Mouse (Mus musculus): ENCODE measurements at regions not wholly inside any gene's neighbourhood (a gene's known extent, or its start where the extent isn't known, plus 50 kb on each side); places are given as distances from the start of the nearest gene placed in this dataset.

DNA sequence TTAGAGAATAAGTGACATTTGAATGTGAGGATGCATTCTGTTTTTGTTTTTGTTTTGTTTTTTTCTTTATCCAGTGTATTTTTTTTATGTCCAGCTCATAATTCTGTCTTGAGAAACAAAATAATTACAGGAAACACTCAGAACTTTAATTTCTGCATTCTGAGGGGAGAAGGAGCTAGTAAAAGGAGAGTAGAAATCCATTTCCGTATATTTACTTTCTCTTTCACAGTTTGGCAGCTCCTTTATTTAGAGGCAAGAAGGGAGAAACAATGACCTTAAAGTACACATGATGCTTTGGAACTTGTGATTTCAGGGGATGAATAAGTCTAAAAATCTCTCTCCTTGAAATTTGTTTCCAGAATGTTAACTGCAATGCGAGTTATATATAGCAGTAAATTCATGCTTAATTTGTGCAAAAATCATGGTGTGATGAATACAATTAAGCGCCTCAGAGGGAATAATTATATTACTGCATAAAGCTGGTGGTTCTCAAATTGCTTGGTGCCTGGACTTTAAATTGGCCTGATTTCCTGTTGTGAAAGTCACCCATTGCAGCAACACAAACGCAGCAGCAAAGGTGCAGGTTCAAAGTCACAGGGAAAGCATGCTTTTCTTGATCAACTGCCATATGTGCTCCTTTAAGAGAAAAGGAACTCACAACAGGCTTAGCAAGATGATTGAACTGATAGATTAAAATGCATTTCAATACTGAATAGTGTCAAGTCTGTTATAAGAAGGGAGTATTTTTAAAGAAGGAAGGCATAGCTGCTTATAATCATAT is 733.9 kb downstream of the Dach1 start:
- Histone ChIP-seq H3K27me3 (ENCODE audit: control insufficient read depth, insufficient read depth, low read length, poor library complexity, severe bottlenecking) (no peaks in the 10 kb centered on the region), H3K9ac (ENCODE audit: low read depth, poor library complexity, severe bottlenecking) (no peak overlapping the region), H3K9me3 (replicated peaks; ENCODE audit: control insufficient read depth, insufficient read depth, low read length, poor library complexity, severe bottlenecking) (no peaks in the 10 kb centered on the region), H3K27ac (ENCODE audit: insufficient read depth, low read length) (no peak overlapping the region), H3K4me1 (ENCODE audit: control insufficient read depth, insufficient read depth, low read length) (no peaks in the 10 kb centered on the region), H3K36me3 (ENCODE audit: control insufficient read depth, insufficient read depth, low read length, poor library complexity, severe bottlenecking) (no peaks in the 10 kb centered on the region), H3K4me3 (ENCODE audit: low read depth, low read length) (no peak overlapping the region)
- TF ChIP-seq EP300 (IDR thresholded peaks at IDR 0.05; ENCODE audit: insufficient read depth, low read depth, low read length) (no peak), POLR2A (IDR thresholded peaks at IDR 0.05; ENCODE audit: insufficient read depth, low read length) (no peak), CTCF (IDR thresholded peaks at IDR 0.05; ENCODE audit: low read depth, low read length) (no peak)

DNA sequence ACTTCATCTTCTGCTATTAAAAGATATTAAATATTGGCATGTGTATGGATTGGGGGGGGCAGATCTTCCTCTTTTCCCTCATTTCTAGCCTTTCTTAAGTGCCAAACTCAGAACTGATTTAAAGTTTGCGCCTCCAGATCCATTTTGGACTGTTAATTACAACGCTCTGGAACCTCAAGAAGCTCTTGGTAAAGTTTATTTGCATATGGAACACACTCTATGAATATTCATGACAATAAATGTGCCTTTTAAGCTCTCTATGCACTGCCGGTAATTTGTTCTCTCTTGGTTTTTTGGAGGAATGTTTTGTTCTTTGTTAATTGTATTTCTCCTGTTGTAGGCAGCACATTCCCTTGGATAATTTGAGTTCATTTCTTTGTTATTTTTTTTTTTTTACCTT is 738.3 kb downstream of the Dach1 start:
- Histone ChIP-seq H3K27me3 (ENCODE audit: control insufficient read depth, insufficient read depth, low read length, poor library complexity, severe bottlenecking) (no peaks in the 10 kb centered on the region), H3K4me3 (ENCODE audit: low read depth, low read length) (no peak overlapping the region), H3K4me1 (ENCODE audit: control insufficient read depth, insufficient read depth, low read length) (no peaks in the 10 kb centered on the region), H3K36me3 (ENCODE audit: control insufficient read depth, insufficient read depth, low read length, poor library complexity, severe bottlenecking) (no peaks in the 10 kb centered on the region), H3K9me3 (replicated peaks; ENCODE audit: control insufficient read depth, insufficient read depth, low read length, poor library complexity, severe bottlenecking) (no peaks in the 10 kb centered on the region), H3K27ac (ENCODE audit: insufficient read depth, low read length) (no peak overlapping the region), H3K9ac (ENCODE audit: low read depth, poor library complexity, severe bottlenecking) (no peak overlapping the region)
- TF ChIP-seq CTCF (IDR thresholded peaks at IDR 0.05; ENCODE audit: low read depth, low read length): no peak
- TF ChIP-seq POLR2A (IDR thresholded peaks at IDR 0.05; ENCODE audit: insufficient read depth, low read length): no peak
- no peak for TF ChIP-seq EP300 (IDR thresholded peaks at IDR 0.05; ENCODE audit: insufficient read depth, low read depth, low read length)

DNA sequence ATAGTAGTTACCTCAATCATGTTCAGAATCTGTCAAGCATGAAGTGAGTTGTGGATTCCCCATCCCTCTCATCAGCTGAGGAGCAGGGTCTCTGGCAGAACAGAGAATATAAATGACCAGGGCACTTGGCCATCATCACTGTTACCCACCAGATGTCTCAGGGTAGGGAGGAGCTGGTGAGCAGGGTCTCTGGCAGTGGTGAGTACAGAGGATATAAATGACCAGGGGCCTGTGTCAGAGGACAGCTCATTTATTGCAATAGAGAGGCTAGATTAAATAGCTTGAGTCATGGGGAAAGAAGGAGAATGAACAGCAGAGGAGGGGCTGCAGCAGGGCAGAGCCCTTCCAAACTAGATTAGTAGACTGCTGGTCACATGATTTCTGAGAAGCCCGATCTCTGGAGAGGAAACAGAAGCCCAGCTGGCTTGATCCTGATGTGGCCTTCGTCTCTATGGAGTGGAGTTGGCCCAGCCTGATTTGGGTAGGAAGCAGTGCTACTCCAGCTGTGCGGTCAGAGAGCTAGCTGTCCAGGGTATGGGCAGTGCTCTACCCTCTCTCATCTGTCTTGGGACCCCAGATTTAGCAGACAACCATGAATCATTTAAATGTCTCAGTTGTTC is 766.3 kb downstream of the Dach1 start:
- Histone ChIP-seq H3K9me3 (replicated peaks; ENCODE audit: control insufficient read depth, insufficient read depth, low read length, poor library complexity, severe bottlenecking) (no peaks in the 10 kb centered on the region), H3K27ac (ENCODE audit: insufficient read depth, low read length) (no peak overlapping the region), H3K36me3 (ENCODE audit: control insufficient read depth, insufficient read depth, low read length, poor library complexity, severe bottlenecking) (no peaks in the 10 kb centered on the region), H3K9ac (ENCODE audit: low read depth, poor library complexity, severe bottlenecking) (no peak overlapping the region), H3K27me3 (ENCODE audit: control insufficient read depth, insufficient read depth, low read length, poor library complexity, severe bottlenecking) (no peaks in the 10 kb centered on the region), H3K4me3 (ENCODE audit: low read depth, low read length) (no peak overlapping the region), H3K4me1 (ENCODE audit: control insufficient read depth, insufficient read depth, low read length) (no peaks in the 10 kb centered on the region)
- TF ChIP-seq EP300 (IDR thresholded peaks at IDR 0.05; ENCODE audit: insufficient read depth, low read depth, low read length) (no peak), CTCF (IDR thresholded peaks at IDR 0.05; ENCODE audit: low read depth, low read length) (no peak), POLR2A (IDR thresholded peaks at IDR 0.05; ENCODE audit: insufficient read depth, low read length) (no peak)

DNA sequence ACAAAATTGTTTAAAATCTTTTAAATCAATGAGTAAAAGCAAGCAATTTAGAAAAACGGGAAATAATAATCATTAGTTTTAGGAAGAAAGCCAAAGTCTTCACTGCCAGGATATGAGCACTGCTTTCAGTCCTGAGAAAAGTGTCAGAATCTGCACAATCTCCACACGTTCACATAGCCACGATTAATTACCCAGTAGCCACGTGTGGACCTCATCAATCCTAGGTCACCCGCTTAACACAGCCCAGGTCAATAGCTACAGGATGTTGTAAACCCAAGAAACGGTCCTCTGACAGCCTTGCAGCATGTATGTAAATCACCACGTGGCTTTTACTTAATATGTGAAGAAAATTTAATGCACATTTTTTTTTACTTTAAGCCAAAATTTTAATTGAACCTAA is 773.2 kb downstream of the Dach1 start:
- no peak overlapping the region for H3K4me3 ChIP-seq (ENCODE audit: low read depth, low read length)
- no peaks in the 10 kb centered on the region for H3K27me3 ChIP-seq (ENCODE audit: control insufficient read depth, insufficient read depth, low read length, poor library complexity, severe bottlenecking)
- H3K9ac ChIP-seq (ENCODE audit: low read depth, poor library complexity, severe bottlenecking): no peak overlapping the region
- no peaks in the 10 kb centered on the region for H3K36me3 ChIP-seq (ENCODE audit: control insufficient read depth, insufficient read depth, low read length, poor library complexity, severe bottlenecking)
- no peak overlapping the region for H3K27ac ChIP-seq (ENCODE audit: insufficient read depth, low read length)
- no peaks in the 10 kb centered on the region for H3K9me3 ChIP-seq (replicated peaks; ENCODE audit: control insufficient read depth, insufficient read depth, low read length, poor library complexity, severe bottlenecking)
- no peak for TF ChIP-seq CTCF (IDR thresholded peaks at IDR 0.05; ENCODE audit: low read depth, low read length)
- TF ChIP-seq POLR2A (IDR thresholded peaks at IDR 0.05; ENCODE audit: insufficient read depth, low read length): no peak
- TF ChIP-seq EP300 (IDR thresholded peaks at IDR 0.05; ENCODE audit: insufficient read depth, low read depth, low read length): no peak
- no peaks in the 10 kb centered on the region for H3K4me1 ChIP-seq (ENCODE audit: control insufficient read depth, insufficient read depth, low read length)

DNA sequence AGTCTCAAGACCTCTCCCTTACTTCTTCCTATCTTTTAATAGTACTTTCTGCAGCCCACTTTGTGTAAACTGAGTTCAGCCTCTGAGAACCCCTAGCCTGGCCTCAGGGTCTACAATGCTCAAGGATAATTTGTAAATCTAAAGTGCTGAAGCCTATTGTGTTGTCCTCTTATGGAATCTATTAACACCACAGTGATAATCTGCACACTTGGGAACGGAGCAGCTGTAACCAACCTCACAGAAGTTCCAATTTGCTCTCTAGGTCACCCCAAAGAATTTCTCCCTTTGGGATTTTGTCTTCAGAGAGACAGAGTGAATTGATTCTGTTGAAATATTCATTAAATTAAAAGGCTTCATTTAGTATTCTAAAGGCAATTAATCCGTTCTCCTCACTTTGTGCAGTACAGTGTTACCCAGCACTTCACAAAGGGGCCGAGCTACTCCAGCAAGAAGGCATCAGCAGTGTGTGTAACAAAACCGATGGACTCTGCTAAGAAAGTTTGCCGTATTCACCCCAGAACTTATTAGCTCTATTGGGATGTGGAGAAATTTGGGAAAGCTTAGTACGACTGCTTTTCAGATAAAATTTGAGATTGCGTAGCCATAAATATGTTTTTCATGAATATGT is 773.7 kb downstream of the Dach1 start:
- no peaks in the 10 kb centered on the region for H3K36me3 ChIP-seq (ENCODE audit: control insufficient read depth, insufficient read depth, low read length, poor library complexity, severe bottlenecking)
- no peak overlapping the region for H3K4me3 ChIP-seq (ENCODE audit: low read depth, low read length)
- H3K27me3 ChIP-seq (ENCODE audit: control insufficient read depth, insufficient read depth, low read length, poor library complexity, severe bottlenecking): no peaks in the 10 kb centered on the region
- H3K9me3 ChIP-seq (replicated peaks; ENCODE audit: control insufficient read depth, insufficient read depth, low read length, poor library complexity, severe bottlenecking): no peaks in the 10 kb centered on the region
- no peak overlapping the region for H3K9ac ChIP-seq (ENCODE audit: low read depth, poor library complexity, severe bottlenecking)
- H3K27ac ChIP-seq (ENCODE audit: insufficient read depth, low read length): no peak overlapping the region
- no peaks in the 10 kb centered on the region for H3K4me1 ChIP-seq (ENCODE audit: control insufficient read depth, insufficient read depth, low read length)
- TF ChIP-seq CTCF (IDR thresholded peaks at IDR 0.05; ENCODE audit: low read depth, low read length) (no peak), EP300 (IDR thresholded peaks at IDR 0.05; ENCODE audit: insufficient read depth, low read depth, low read length) (no peak), POLR2A (IDR thresholded peaks at IDR 0.05; ENCODE audit: insufficient read depth, low read length) (no peak)

DNA sequence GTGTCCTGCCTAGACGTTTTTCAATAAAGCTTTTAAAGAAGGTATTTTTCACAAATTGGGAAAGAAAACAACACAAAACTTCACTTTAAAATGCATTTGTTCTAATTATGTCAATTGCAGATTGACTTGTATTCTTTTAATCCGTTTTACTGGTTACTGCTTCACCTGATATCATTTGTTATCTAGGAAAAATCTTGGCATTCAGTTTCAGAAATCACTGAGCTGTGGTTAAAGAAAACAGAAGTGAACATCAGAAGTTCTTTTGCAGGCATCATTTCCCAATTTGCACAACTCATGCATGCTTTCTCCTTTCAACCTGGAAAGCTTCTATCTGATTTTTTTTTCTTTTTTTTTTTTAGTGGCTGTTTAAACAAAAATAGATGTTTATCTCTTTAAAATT is 780.6 kb downstream of the Dach1 start:
- H3K27ac ChIP-seq (ENCODE audit: insufficient read depth, low read length): no peak overlapping the region
- H3K4me3 ChIP-seq (ENCODE audit: low read depth, low read length): no peak overlapping the region
- no peaks in the 10 kb centered on the region for H3K36me3 ChIP-seq (ENCODE audit: control insufficient read depth, insufficient read depth, low read length, poor library complexity, severe bottlenecking)
- H3K9ac ChIP-seq (ENCODE audit: low read depth, poor library complexity, severe bottlenecking): no peak overlapping the region
- H3K4me1 ChIP-seq (ENCODE audit: control insufficient read depth, insufficient read depth, low read length): no peaks in the 10 kb centered on the region
- TF ChIP-seq EP300 (IDR thresholded peaks at IDR 0.05; ENCODE audit: insufficient read depth, low read depth, low read length) (no peak), POLR2A (IDR thresholded peaks at IDR 0.05; ENCODE audit: insufficient read depth, low read length) (no peak), CTCF (IDR thresholded peaks at IDR 0.05; ENCODE audit: low read depth, low read length) (no peak)
- H3K9me3 ChIP-seq (replicated peaks; ENCODE audit: control insufficient read depth, insufficient read depth, low read length, poor library complexity, severe bottlenecking): no peaks in the 10 kb centered on the region
- no peaks in the 10 kb centered on the region for H3K27me3 ChIP-seq (ENCODE audit: control insufficient read depth, insufficient read depth, low read length, poor library complexity, severe bottlenecking)
